Mouse (Mus musculus) CH12.LX (cell line): ENCODE results near the gene Creb3l2. TPM values are rescaled to one million over a fixed set of nuclear protein-coding genes. Genes with fewer than 3 reads are reported as not detected.
"Not testable (repeated sequence)": the region's sequence is repeated elsewhere in the genome, so short reads cannot be mapped to it uniquely, and the experiment has no call there.

Experiments
- DNase-seq: peaks from one replicate; pipeline ENCODE4 v3.0.0-alpha.2; 2013; ENCODE audit errors: extremely low read depth
- H3K27ac ChIP-seq: 2 replicates; pipeline ENCODE4 v1.5.1; 2012; ENCODE audit warnings: low read depth, mild to moderate bottlenecking, control low read depth, moderate library complexity; ENCODE audit not compliant: insufficient read depth
- H3K27me3 ChIP-seq: replicated peaks from 2 replicates; pipeline ENCODE3; 2012; ENCODE audit warnings: inconsistent platforms
- H3K36me3 ChIP-seq, 2 experiments: replicated peaks in 1 of 2; 2 replicates each; pipeline versions ENCODE3 to v1.6.1; 2012; ENCODE audit warnings: inconsistent platforms in 1 of 2, low read length in 1 of 2, mild to moderate bottlenecking in 1 of 2, mixed read lengths in 1 of 2, moderate library complexity in 1 of 2; ENCODE audit not compliant: control insufficient read depth in 1 of 2, insufficient read depth in 1 of 2
- H3K4me1 ChIP-seq, 2 experiments: 2 replicates each; pipeline ENCODE4 v1.6.1; 2012; ENCODE audit warnings: inconsistent platforms in 1 of 2, moderate library complexity in 1 of 2; ENCODE audit not compliant: insufficient read depth in 2 of 2, control insufficient read depth in 1 of 2
- H3K4me2 ChIP-seq: 2 replicates; pipeline ENCODE4 v1.6.1; 2012; ENCODE audit warnings: low read depth, mild to moderate bottlenecking, control low read depth; ENCODE audit not compliant: poor library complexity, insufficient read depth, severe bottlenecking
- H3K4me3 ChIP-seq, 3 experiments: fragments of 150-350 bp in 1 of 3; sonication (generic) in 1 of 3; replicated peaks in 1 of 3; 2 replicates each; pipeline versions ENCODE3 to v1.5.1; 2011 to 2012; ENCODE audit warnings: low read depth in 2 of 3, low read length in 2 of 3, mild to moderate bottlenecking in 2 of 3, moderate library complexity in 2 of 3, control low read depth in 1 of 3, improper control_type of control experiment in 1 of 3, inconsistent platforms in 1 of 3, mixed read lengths in 1 of 3; ENCODE audit not compliant: poor library complexity in 1 of 3
- H3K79me2 ChIP-seq: replicated peaks from 2 replicates; pipeline ENCODE4 v1.6.1; 2012; ENCODE audit warnings: mild to moderate bottlenecking, moderate library complexity; ENCODE audit not compliant: control insufficient read depth, poor library complexity, insufficient read depth, severe bottlenecking; ENCODE audit errors: extremely low read depth
- H3K9ac ChIP-seq: 2 replicates; pipeline ENCODE4 v1.6.1; 2012; ENCODE audit warnings: low read depth, mild to moderate bottlenecking, control low read depth, moderate library complexity; ENCODE audit not compliant: insufficient read depth
- H3K9me3 ChIP-seq: replicated peaks from 2 replicates; pipeline ENCODE3; 2012; ENCODE audit warnings: low read length, inconsistent platforms, mixed read lengths
- CTCF ChIP-seq, 2 experiments: IDR thresholded peaks in 1 of 2; conservative IDR thresholded peaks in 1 of 2; 2 replicates each; pipeline ENCODE4 v1.5.1; 2011 to 2012; ENCODE audit warnings: low read depth in 2 of 2, low read length in 2 of 2, improper control_type of control experiment in 1 of 2, inconsistent platforms in 1 of 2, mild to moderate bottlenecking in 1 of 2, moderate library complexity in 1 of 2
- ELF1 ChIP-seq: IDR thresholded peaks from 2 replicates; pipeline ENCODE4 v1.6.1; 2014; ENCODE audit warnings: low read depth, mild to moderate bottlenecking, inconsistent platforms, low read length, improper control_type of control experiment
- HCFC1 ChIP-seq: IDR thresholded peaks from 2 replicates; pipeline ENCODE4 v1.6.1; 2012; ENCODE audit warnings: low read depth, mild to moderate bottlenecking, inconsistent platforms, low read length, improper control_type of control experiment
- IRF4 ChIP-seq: IDR thresholded peaks from 2 replicates; pipeline ENCODE4 v1.6.1; 2014; ENCODE audit warnings: low read depth, mild to moderate bottlenecking, inconsistent platforms, low read length, improper control_type of control experiment
- MXI1 ChIP-seq: IDR thresholded peaks from 2 replicates; pipeline ENCODE4 v1.6.1; 2011; ENCODE audit warnings: mild to moderate bottlenecking, low read depth, low read length, improper control_type of control experiment
- NRF1 ChIP-seq: IDR thresholded peaks from 2 replicates; pipeline ENCODE4 v1.6.1; 2014; ENCODE audit warnings: low read depth, mild to moderate bottlenecking, inconsistent platforms, low read length, improper control_type of control experiment, moderate library complexity
- POLR2A ChIP-seq: IDR thresholded peaks from 2 replicates; pipeline ENCODE4 v1.6.1; 2011; ENCODE audit warnings: low read depth, mild to moderate bottlenecking, improper control_type of control experiment, low read length
- RAD21 ChIP-seq: IDR thresholded peaks from 2 replicates; pipeline ENCODE4 v1.6.1; 2011; ENCODE audit warnings: low read depth, mild to moderate bottlenecking, low read length, improper control_type of control experiment, moderate library complexity
- SIN3A ChIP-seq: IDR thresholded peaks from 2 replicates; pipeline ENCODE4 v1.6.1; 2012; ENCODE audit warnings: low read length, improper control_type of control experiment, inconsistent platforms
- SMC3 ChIP-seq: IDR thresholded peaks from 2 replicates; pipeline ENCODE4 v1.6.1; 2011; ENCODE audit warnings: low read depth, low read length, improper control_type of control experiment
- dilution Hi-C: fragments of 300-500 bp; cut with MboI; formaldehyde crosslinking; loops from 2 replicates; pipeline ENCODE4 v1.14.3; 2020; ENCODE audit warnings: low sequenced_read_pairs; ENCODE audit not compliant: extremely low pct_unique_long_range_greater_than_20kb, extremely low pct_ligation_motif_present
- in situ Hi-C: fragments of 300-500 bp; cut with MboI; formaldehyde crosslinking; loops from 3 replicates; pipeline ENCODE4 v1.14.3; 2019; ENCODE audit warnings: low sequenced_read_pairs, low pct_ligation_motif_present, low pct_unique_long_range_greater_than_20kb, mixed read lengths
- polyA plus RNA-seq: library from polyadenylated mRNA; unstranded; fragments of >175 nt; gene quantifications from 2 replicates; pipeline ENCODE4 v1.2.1, GENCODE M21; 2012; ENCODE audit warnings: low read depth; ENCODE audit not compliant: insufficient read length
- total RNA-seq, 2 experiments: library from RNA; depleted of rRNA; stranded (reverse); fragments of 300-350 nt in 1 of 2; fragments of >200 nt in 1 of 2; gene quantifications; 2 replicates each; pipeline ENCODE4 v1.2.3; 2012 to 2014

The Creb3l2 gene
- total and polyA plus RNA-seq, 3 experiments = 1.5 to 8.5 (median 7.0) TPM

GRCm38 (mm10) chr6:37464585-37464984 is 22.6 kb upstream of the Creb3l2 start:
- H3K27me3 ChIP-seq = no peaks in the 10 kb centered on the region
- H3K9ac ChIP-seq = peak overlapping the region; percentile 41; the same call in 1 of the 2 replicates
- dilution Hi-C loops (no loop called here), in situ Hi-C loops (no loop called here)
- no peaks in the 10 kb centered on the region for H3K36me3 ChIP-seq
- peaks cover 3% of the 10 kb centered on the region for H3K9me3 ChIP-seq
- TF ChIP-seq SIN3A = no peak
- DNase-seq = no peak
- peaks cover 4 to 21% of the 10 kb centered on the region in 2 experiments for H3K4me1 ChIP-seq
- peak overlapping the region; percentile 94 for H3K4me2 ChIP-seq
- H3K79me2 ChIP-seq = no peaks in the 10 kb centered on the region
- peak overlapping the region; percentile 50 to 56 (median 53) for H3K4me3 ChIP-seq
- no peak overlapping the region for H3K27ac ChIP-seq

GRCm38 (mm10) chr6:37463517-37464482 is 21.9 kb upstream of the Creb3l2 start:
- H3K4me3 ChIP-seq = peak overlapping the region in 2 of 3 experiments; percentile 17 to 32
- H3K27ac ChIP-seq, H3K79me2 ChIP-seq, H3K9me3 ChIP-seq, H3K27me3 ChIP-seq, H3K9ac ChIP-seq, H3K36me3 ChIP-seq, dilution Hi-C loops, in situ Hi-C loops: not testable (repeated sequence)
- peaks cover 6 to 23% of the 10 kb centered on the region in 2 experiments for H3K4me1 ChIP-seq
- TF ChIP-seq POLR2A = peak; percentile 34; the same call in 1 of the 2 replicates
- peak; percentile 34; the same call in 1 of the 2 replicates for TF ChIP-seq IRF4
- peak; percentile 48 for TF ChIP-seq NRF1
- TF ChIP-seq SMC3 = peak; percentile 51
- TF ChIP-seq CTCF (conservative IDR thresholded peaks at IDR 0.05 in 1 of 2, IDR thresholded peaks at IDR 0.05 in 1 of 2; ENCODE audit: low read depth in 2 of 2, low read length in 2 of 2) = peak in 1 of 2 experiments; percentile 56; a peak in 2 of 4 replicates
- peak; percentile 36; the same call in 1 of the 2 replicates for TF ChIP-seq HCFC1
- peak; percentile 46 for TF ChIP-seq RAD21
- 0 out of 2 replicates have a peak, but pooled peaks have one; percentile 34 for TF ChIP-seq MXI1
- TF ChIP-seq SIN3A = 0 out of 2 replicates have a peak, but pooled peaks have one; percentile 53
- peak overlapping the region; percentile 51; the same call in 1 of the 2 replicates for H3K4me2 ChIP-seq
- peak; percentile 91 for DNase-seq

GRCm38 (mm10) chr6:37460681-37461080 is 18.7 kb upstream of the Creb3l2 start:
- in situ Hi-C loops = no loop called here
- no peaks in the 10 kb centered on the region for H3K27me3 ChIP-seq
- no peak for TF ChIP-seq ELF1
- TF ChIP-seq, all 38 proteins: peak for 0
- Histone ChIP-seq H3K27ac (no peak overlapping the region), H3K9me3 (no peaks in the 10 kb centered on the region), H3K79me2 (no peaks in the 10 kb centered on the region), H3K4me3 (no peak overlapping the region), H3K9ac (no peak overlapping the region), H3K36me3 (no peaks in the 10 kb centered on the region), H3K4me2 (no peak overlapping the region), H3K4me1 (peaks cover 10 to 27% of the 10 kb centered on the region in 2 experiments)
- no peak for DNase-seq
- dilution Hi-C loops = no loop called here

GRCm38 (mm10) chr6:37459656-37460055 is 17.7 kb upstream of the Creb3l2 start:
- dilution Hi-C loops, H3K9ac ChIP-seq, H3K4me3 ChIP-seq, H3K27me3 ChIP-seq, H3K27ac ChIP-seq, H3K79me2 ChIP-seq, H3K36me3 ChIP-seq, H3K9me3 ChIP-seq, DNase-seq: not testable (repeated sequence)
- Histone ChIP-seq H3K4me2 (peak overlapping the region; percentile 31; the same call in 1 of the 2 replicates), H3K4me1 (peaks cover 7 to 23% of the 10 kb centered on the region in 2 experiments; a peak in 3 of 4 replicates)
- in situ Hi-C loops = loop anchor here (10.0 kb wide), 1 partner anchor 265 kb away; no protein-coding TSS in a partner anchor
